Mouse (Mus musculus): ENCODE results near the gene Sfr1. TPM values are rescaled to one million over a fixed set of nuclear protein-coding genes. Genes with fewer than 3 reads are reported as not detected.

The Sfr1 gene
- 213 TPM for polyA plus RNA-seq (2017; shearing (Covaris generic))

GRCm38 (mm10) chr19:47731071-47731881 lies at the start of gene Sfr1:
Sfr1 (plus strand) TSS chr19:47731682.

GRCm38 (mm10) chr19:47691994-47692393 lies 39.5 kb upstream of the Sfr1 start, which contains the start of gene Col17a1:
Col17a1 (minus strand) TSS chr19:47692094.

Other genes with a start within 250 kb of the Sfr1 start
- 24.3 TPM for gene Stn1, start 194.2 kb upstream of the Sfr1 start, polyA plus RNA-seq (2017; shearing (Covaris generic))
- 109 TPM for gene Slk, start 152.0 kb upstream of the Sfr1 start, polyA plus RNA-seq (2017; shearing (Covaris generic))
- gene Col17a1, start 39.6 kb upstream of the Sfr1 start, polyA plus RNA-seq (2017; shearing (Covaris generic)), result 0.33 TPM
- gene Gsto1, start 123.3 kb downstream of the Sfr1 start, polyA plus RNA-seq (2017; shearing (Covaris generic)), result 15.2 TPM
- gene Gsto2, start 133.9 kb downstream of the Sfr1 start, polyA plus RNA-seq (2017; shearing (Covaris generic)), result 0.74 TPM
- not detected for gene Cfap43, start 187.6 kb downstream of the Sfr1 start, polyA plus RNA-seq (2017; shearing (Covaris generic))
- 45.7 TPM for gene Itprip, start 187.6 kb downstream of the Sfr1 start, polyA plus RNA-seq (2017; shearing (Covaris generic))
- not detected for gene Cfap58, start 206.0 kb downstream of the Sfr1 start, polyA plus RNA-seq (2017; shearing (Covaris generic))